Mouse (Mus musculus) spleen, adult 2 months (tissue): ENCODE measurements at regions not wholly inside any gene's neighbourhood (a gene's known extent, or its start where the extent isn't known, plus 50 kb on each side); places are given as distances from the start of the nearest gene placed in this dataset.

Experiments
- DNase-seq, 2 experiments: peaks; one replicate each; pipeline versions ENCODE4 v3.0.0 to v3.0.0-alpha.2; 2012 to 2021; ENCODE audit warnings: low spot score in 2 of 2, low read depth in 1 of 2
- H3K27ac ChIP-seq: fragments of 200-500 bp; 2 replicates; pipeline ENCODE4 v1.5.1; 2012; ENCODE audit warnings: low read length, inconsistent platforms; ENCODE audit not compliant: insufficient read depth
- H3K27me3 ChIP-seq: fragments of 200-500 bp; 2 replicates; pipeline ENCODE4 v1.6.1; 2012; ENCODE audit warnings: mild to moderate bottlenecking, moderate library complexity, low read length, inconsistent platforms; ENCODE audit not compliant: control insufficient read depth, insufficient read depth
- H3K36me3 ChIP-seq: fragments of 200-500 bp; 2 replicates; pipeline ENCODE4 v1.6.1; 2012; ENCODE audit warnings: mild to moderate bottlenecking, low read length, inconsistent platforms; ENCODE audit not compliant: control insufficient read depth, insufficient read depth
- H3K4me1 ChIP-seq: fragments of 200-500 bp; 2 replicates; pipeline ENCODE4 v1.6.1; 2011; ENCODE audit warnings: inconsistent platforms; ENCODE audit not compliant: control insufficient read depth, insufficient read depth, insufficient read length
- H3K4me3 ChIP-seq: fragments of 200-500 bp; 2 replicates; pipeline ENCODE4 v1.5.1; 2011; ENCODE audit warnings: mild to moderate bottlenecking, inconsistent platforms; ENCODE audit not compliant: insufficient read depth, insufficient read length; ENCODE audit errors: extremely low read depth
- CTCF ChIP-seq: fragments of 200-500 bp; IDR thresholded peaks from 2 replicates; pipeline ENCODE4 v1.5.1; 2011; ENCODE audit warnings: mild to moderate bottlenecking, inconsistent platforms; ENCODE audit not compliant: insufficient read depth, insufficient read length, insufficient replicate concordance; ENCODE audit errors: extremely low read depth
- POLR2A ChIP-seq: fragments of 200-500 bp; IDR thresholded peaks from 2 replicates; pipeline ENCODE4 v1.6.1; 2011; ENCODE audit warnings: low read depth, low read length, inconsistent platforms
- WGBS: fragments of 180-500 bp; shearing (Covaris S2); methylation state at CpG from one replicate; pipeline ENCODE4 v1.1.7; 2018; 5-methylcytosine and 5-hydroxymethylcytosine counted together

GRCm38 (mm10) chr6:31216206-31217059 lies 182.1 kb upstream of the Mkln1 start:
- under 1% methylated on average over 94 of the region's 100 CpGs for WGBS
- Histone ChIP-seq H3K36me3 (no peaks in the 10 kb centered on the region), H3K27ac (peak overlapping the region; percentile 92), H3K4me1 (peaks cover 15% of the 10 kb centered on the region), H3K4me3 (peak overlapping the region; percentile 79), H3K27me3 (0 out of 2 replicates have a peak, but pooled peaks cover 2% of the 10 kb centered on the region)
- TF ChIP-seq CTCF (no peak), POLR2A (peak; percentile 69)
- peak; percentile 86 to 92 for DNase-seq

- Histone ChIP-seq H3K27ac (peak overlapping the region; percentile 92), H3K4me3 (peak overlapping the region; percentile 79), H3K4me1 (peaks cover 15% of the 10 kb centered on the region), H3K27me3 (0 out of 2 replicates have a peak, but pooled peaks cover 2% of the 10 kb centered on the region), H3K36me3 (no peaks in the 10 kb centered on the region)
- 1% methylated on average over 20 of the region's 20 CpGs for WGBS
- TF ChIP-seq POLR2A, result no peak
- TF ChIP-seq CTCF, result no peak
- DNase-seq, result peak in 1 of 2 experiments; percentile 50
Observed at GRCm38 (mm10) chr6:31217060-31217541, 181.4 kb upstream of the Mkln1 start.

GRCm38 (mm10) chr6:31217641-31218138 lies 180.8 kb upstream of the Mkln1 start:
- no peaks in the 10 kb centered on the region for H3K36me3 ChIP-seq
- no peak for TF ChIP-seq POLR2A
- no peak for TF ChIP-seq CTCF
- H3K27ac ChIP-seq, result peak overlapping the region; percentile 97
- H3K4me1 ChIP-seq, result peaks cover 15% of the 10 kb centered on the region
- peak in 1 of 2 experiments; percentile 16 for DNase-seq
- H3K4me3 ChIP-seq, result peak overlapping the region; percentile 79
- H3K27me3 ChIP-seq, result 0 out of 2 replicates have a peak, but pooled peaks cover 2% of the 10 kb centered on the region
- under 1% methylated on average over 25 of the region's 25 CpGs for WGBS

- Histone ChIP-seq H3K4me1 (peaks cover 15% of the 10 kb centered on the region), H3K36me3 (no peaks in the 10 kb centered on the region), H3K4me3 (peak overlapping the region; percentile 79), H3K27ac (peak overlapping the region; percentile 97), H3K27me3 (0 out of 2 replicates have a peak, but pooled peaks cover 2% of the 10 kb centered on the region)
- WGBS, result under 1% methylated on average over 40 of the region's 40 CpGs
- DNase-seq, result peak; percentile 71 to 86
- TF ChIP-seq CTCF, result no peak
- peak; percentile 54 for TF ChIP-seq POLR2A
Observed at GRCm38 (mm10) chr6:31218139-31218750, 180.3 kb upstream of the Mkln1 start.

- Histone ChIP-seq H3K4me1 (peaks cover 15% of the 10 kb centered on the region), H3K27ac (peak overlapping the region; percentile 97), H3K4me3 (peak overlapping the region; percentile 79), H3K36me3 (no peaks in the 10 kb centered on the region), H3K27me3 (0 out of 2 replicates have a peak, but pooled peaks cover 2% of the 10 kb centered on the region)
- WGBS, result 35% methylated on average over 8 of the region's 8 CpGs
- no peak for DNase-seq
- TF ChIP-seq CTCF (no peak), POLR2A (no peak)
Observed at GRCm38 (mm10) chr6:31218880-31219279, 179.7 kb upstream of the Mkln1 start.

DNA sequence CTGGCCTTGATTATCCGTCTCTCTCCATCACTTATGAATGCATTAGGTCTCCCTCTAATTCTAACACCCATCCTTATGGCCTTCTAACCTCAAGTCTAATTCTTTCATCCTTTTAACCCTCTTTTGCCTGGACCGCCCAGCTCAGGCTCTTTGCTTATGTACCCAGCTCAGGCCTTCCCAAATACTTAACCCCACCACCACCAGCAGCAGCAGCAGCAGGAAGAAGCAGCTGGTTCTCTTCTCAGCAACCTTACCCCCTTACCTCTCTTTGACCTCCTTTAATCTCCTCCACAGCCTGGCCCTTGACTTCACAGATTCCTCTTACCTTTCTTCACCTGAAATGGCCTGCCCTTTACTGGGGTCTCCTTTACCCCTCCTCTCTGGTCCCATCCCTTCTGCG lies 178.8 kb upstream of the Mkln1 start:
- no peak for TF ChIP-seq CTCF
- no peak for TF ChIP-seq POLR2A
- WGBS, result 57% methylated on average over 3 of the region's 3 CpGs
- Histone ChIP-seq H3K4me3 (peak overlapping the region; percentile 58; the same call in 1 of the 2 replicates), H3K27me3 (0 out of 2 replicates have a peak, but pooled peaks cover 2% of the 10 kb centered on the region), H3K36me3 (no peaks in the 10 kb centered on the region), H3K4me1 (peaks cover 15% of the 10 kb centered on the region), H3K27ac (peak overlapping the region; percentile 69; the same call in 1 of the 2 replicates)
- no peak for DNase-seq
